ENCODE assay signal across 8 mouse cellular contexts in genomic region chr16:37654831-37655455, GRCm38 (mm10). TPM values are rescaled to one million over a fixed set of nuclear protein-coding genes. Genes with fewer than 3 reads are reported as not detected.
A peak's percentile ranks its signal among the peaks of the same experiment; 100 is the strongest.
DNase-seq lines count a peak whose midpoint lies in the region; ATAC-seq and TF ChIP-seq lines count a peak whose summit lies in the region.

No protein-coding gene starts in this region.

- H3K27ac ChIP-seq in kidney, embryonic 15.5 days, result peak overlapping the region; percentile 80
- H3K27ac ChIP-seq in embryonic facial prominence, embryonic 12.5 days, result no peak overlapping the region
- H3K27ac ChIP-seq in hindbrain, embryonic 16.5 days (ENCODE audit: low read depth, low read length), result peak overlapping the region; percentile 70; the same call in 1 of the 2 replicates

- no peak for TF ChIP-seq POLR2A in myocyte (IDR thresholded peaks at IDR 0.05; ENCODE audit: insufficient read length, low read depth)

- no peaks in the 10 kb centered on the region for H3K9me3 ChIP-seq in kidney, embryonic 15.5 days (replicated peaks)
- H3K9me3 ChIP-seq in embryonic facial prominence, embryonic 12.5 days, result no peaks in the 10 kb centered on the region
- H3K9me3 ChIP-seq in hindbrain, embryonic 16.5 days (ENCODE audit: control insufficient read depth, low read length), result no peaks in the 10 kb centered on the region

- no peaks in the 10 kb centered on the region for H3K36me3 ChIP-seq in kidney, embryonic 15.5 days
- 0 out of 2 replicates have a peak, but pooled peaks cover 6% of the 10 kb centered on the region for H3K36me3 ChIP-seq in embryonic facial prominence, embryonic 12.5 days
- H3K36me3 ChIP-seq in hindbrain, embryonic 16.5 days (ENCODE audit: control insufficient read depth, insufficient read depth, low read length), result no peaks in the 10 kb centered on the region
- H3K36me3 ChIP-seq in myocyte (ENCODE audit: control insufficient read depth, insufficient read depth), result no peaks in the 10 kb centered on the region

- no peak for DNase-seq in kidney, postnatal 4 days
- no peak for DNase-seq in urinary bladder, postnatal 25 days (ENCODE audit: low spot score)
- no peak for DNase-seq in thymus, postnatal 14 days
- no peak for DNase-seq in yolk sac, embryonic 10.5 days (ENCODE audit: low spot score)

- H3K9ac ChIP-seq in kidney, embryonic 15.5 days, result no peak overlapping the region
- H3K9ac ChIP-seq in embryonic facial prominence, embryonic 12.5 days, result no peak overlapping the region
- no peak overlapping the region for H3K9ac ChIP-seq in hindbrain, embryonic 16.5 days (ENCODE audit: low read depth, low read length)

- peaks cover 31% of the 10 kb centered on the region for H3K4me1 ChIP-seq in kidney, embryonic 15.5 days
- peaks cover 11% of the 10 kb centered on the region; the same call in 1 of the 2 replicates for H3K4me1 ChIP-seq in embryonic facial prominence, embryonic 12.5 days
- H3K4me1 ChIP-seq in hindbrain, embryonic 16.5 days (ENCODE audit: control insufficient read depth, insufficient read depth, low read depth, low read length), result peaks cover 8% of the 10 kb centered on the region

- WGBS in kidney, embryonic 15.5 days, result 62% methylated on average over 4 of the region's 4 CpGs
- 51% methylated on average over 4 of the region's 4 CpGs for WGBS in embryonic facial prominence, embryonic 12.5 days
- WGBS in hindbrain, embryonic 16.5 days, result 59% methylated on average over 4 of the region's 4 CpGs

- H3K4me2 ChIP-seq in kidney, embryonic 15.5 days, result peak overlapping the region; percentile 64
- H3K4me2 ChIP-seq in embryonic facial prominence, embryonic 12.5 days (replicated peaks), result peak overlapping the region; percentile 46
- peak overlapping the region; percentile 61 for H3K4me2 ChIP-seq in hindbrain, embryonic 16.5 days (ENCODE audit: low read length)
- H3K4me2 ChIP-seq in myocyte (ENCODE audit: low read depth), result peak overlapping the region; percentile 86

- H3K4me3 ChIP-seq in kidney, embryonic 15.5 days (replicated peaks), result peak overlapping the region; percentile 75; the same call in 1 of the 2 replicates
- peak overlapping the region; percentile 63; the same call in 1 of the 2 replicates for H3K4me3 ChIP-seq in embryonic facial prominence, embryonic 12.5 days
- no peak overlapping the region; the same call in 1 of the 2 replicates for H3K4me3 ChIP-seq in hindbrain, embryonic 16.5 days (ENCODE audit: low read length)
- H3K4me3 ChIP-seq in myocyte, result no peak overlapping the region

- H3ac ChIP-seq in myocyte (ENCODE audit: control insufficient read depth, insufficient read length), result no peak overlapping the region

- no peaks in the 10 kb centered on the region for H3K27me3 ChIP-seq in kidney, embryonic 15.5 days
- no peaks in the 10 kb centered on the region for H3K27me3 ChIP-seq in embryonic facial prominence, embryonic 12.5 days
- no peaks in the 10 kb centered on the region for H3K27me3 ChIP-seq in hindbrain, embryonic 16.5 days (replicated peaks; ENCODE audit: control insufficient read depth, insufficient read depth, low read length)
- no peaks in the 10 kb centered on the region for H3K27me3 ChIP-seq in myocyte (ENCODE audit: control insufficient read depth, insufficient read depth, insufficient read length)

- peaks cover 40% of the 10 kb centered on the region for H3K79me2 ChIP-seq in myocyte (ENCODE audit: control insufficient read depth, insufficient read depth)

- no peak for ATAC-seq in kidney, embryonic 15.5 days (replicated peaks; ENCODE audit: low FRiP score)
- ATAC-seq in embryonic facial prominence, embryonic 12.5 days (ENCODE audit: insufficient number of reproducible peaks, insufficient read depth, low FRiP score, low TSS enrichment), result no peak
- ATAC-seq in hindbrain, embryonic 16.5 days, result no peak

TF ChIP-seq in myocyte, 11 proteins besides CTCF, POLR2A, EP300 and RAD21:
- TF ChIP-seq TCF3 (IDR thresholded peaks at IDR 0.05; ENCODE audit: insufficient read length, low read depth) (no peak), SRF (IDR thresholded peaks at IDR 0.05; ENCODE audit: control insufficient read depth, insufficient read length, low read depth) (no peak), REST (IDR thresholded peaks at IDR 0.05; ENCODE audit: insufficient read depth, insufficient read length) (no peak), TCF12 (IDR thresholded peaks at IDR 0.05; ENCODE audit: insufficient read depth, poor library complexity, severe bottlenecking) (no peak), MYOG (IDR thresholded peaks at IDR 0.05; ENCODE audit: control insufficient read depth in 1 of 3, insufficient read depth in 1 of 3, insufficient read length in 2 of 3, low read depth in 2 of 3) (no peak), MAX (IDR thresholded peaks at IDR 0.05; ENCODE audit: low read depth) (no peak), POLR2AphosphoS2 (IDR thresholded peaks at IDR 0.05; ENCODE audit: insufficient read length, low read depth) (no peak), USF1 (IDR thresholded peaks at IDR 0.05; ENCODE audit: low read depth) (no peak), CEBPB (IDR thresholded peaks at IDR 0.05; ENCODE audit: insufficient read depth, poor library complexity, severe bottlenecking) (no peak), E2F4 (IDR thresholded peaks at IDR 0.05; ENCODE audit: insufficient read depth) (no peak), MYOD1 (IDR thresholded peaks at IDR 0.05; ENCODE audit: control insufficient read depth in 1 of 3, insufficient read length in 2 of 3, low read depth in 2 of 3) (no peak)

RNA-seq across cellular contexts. Expression of gene Ndufb4, which starts 0.7 kb away (rescaled TPM):
- polyA plus RNA-seq in kidney, embryonic 15.5 days (2015; fragmentation: Nextera tagmentation; extraction: Ambion mirVana), result 57.1 and 74.5 TPM in 2 replicates
- 60.6 and 66.1 TPM in 2 replicates for polyA plus RNA-seq in embryonic facial prominence, embryonic 12.5 days (2016; fragmentation: Nextera tagmentation; extraction: Ambion mirVana)
- 48.5 and 64.7 TPM in 2 replicates for polyA plus RNA-seq in hindbrain, embryonic 16.5 days (2015; fragmentation: Nextera tagmentation; extraction: Ambion mirVana)
- 86.0 TPM for polyA plus RNA-seq in myocyte (2012; fragmentation: generic; extraction: Trizol)

Comparison
In these comparisons a context has a peak if more than half of its experiments do, and no peak if none do; other contexts are left out.
1. H3K4me3 ChIP-seq: peak in kidney, embryonic 15.5 days (single experiment) and embryonic facial prominence, embryonic 12.5 days (single experiment); none in hindbrain, embryonic 16.5 days (single experiment) and myocyte (single experiment).
2. Peak in every context shown above with its lines, with median percentiles within 50 percentile points of each other: H3K4me2 ChIP-seq.